Mouse (Mus musculus): ENCODE results near the gene Map4k2. TPM values are rescaled to one million over a fixed set of nuclear protein-coding genes. Genes with fewer than 3 reads are reported as not detected.

The Map4k2 gene
- polyA plus RNA-seq, 1 experiment from 2014 or later = 8.5 TPM

DNA sequence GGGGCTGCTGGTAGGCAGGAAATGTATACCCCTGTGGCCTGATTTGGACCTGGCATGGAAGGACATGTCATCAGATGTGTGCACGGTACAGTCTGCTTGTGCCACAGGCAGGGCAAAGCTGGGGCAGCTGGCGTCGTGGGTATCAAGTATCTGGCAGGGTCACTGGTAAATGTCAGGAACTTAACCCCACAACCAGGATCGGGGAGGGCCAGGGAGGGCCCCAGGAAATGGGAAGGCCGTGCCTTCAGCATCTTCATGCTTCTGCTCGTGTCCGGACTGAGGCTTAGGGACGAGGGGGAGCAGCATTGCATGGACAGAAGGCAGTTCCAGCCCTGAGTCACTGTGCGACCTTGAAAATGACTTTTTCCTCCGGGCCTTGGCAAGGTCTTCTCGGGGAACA lies 44.0 kb downstream of the Map4k2 start:
- no peak overlapping the region for H3K9ac ChIP-seq (ENCODE audit: low read depth, low read length)
- no peak overlapping the region for H3K4me3 ChIP-seq (ENCODE audit: low read depth, low read length)
- H3K36me3 ChIP-seq (ENCODE audit: control insufficient read depth, insufficient read depth, low read length) = no peaks in the 10 kb centered on the region
- DNase-seq (ENCODE audit: low spot score) = no peak
- no peak for ATAC-seq (ENCODE audit: low FRiP score)
- 81% methylated on average over 11 of the region's 11 CpGs for WGBS
- H3K27ac ChIP-seq (ENCODE audit: low read depth, low read length) = no peak overlapping the region
- no peaks in the 10 kb centered on the region for H3K9me3 ChIP-seq (ENCODE audit: control insufficient read depth, low read length)
- peaks cover 2% of the 10 kb centered on the region for H3K4me1 ChIP-seq (replicated peaks; ENCODE audit: control insufficient read depth, insufficient read depth, low read length)
- H3K27me3 ChIP-seq (ENCODE audit: control insufficient read depth, insufficient read depth, low read length) = no peaks in the 10 kb centered on the region
- no peak overlapping the region for H3K4me2 ChIP-seq (replicated peaks; ENCODE audit: low read depth, low read length)

GRCm38 (mm10) chr19:6385419-6385818 lies 44.5 kb downstream of the Map4k2 start:
- WGBS = 77% methylated on average over 5 of the region's 5 CpGs
- Histone ChIP-seq H3K27me3 (ENCODE audit: control insufficient read depth, insufficient read depth, low read length) (no peaks in the 10 kb centered on the region), H3K27ac (ENCODE audit: low read depth, low read length) (no peak overlapping the region), H3K9me3 (ENCODE audit: control insufficient read depth, low read length) (no peaks in the 10 kb centered on the region), H3K4me1 (replicated peaks; ENCODE audit: control insufficient read depth, insufficient read depth, low read length) (peaks cover 2% of the 10 kb centered on the region), H3K4me2 (replicated peaks; ENCODE audit: low read depth, low read length) (no peak overlapping the region), H3K9ac (ENCODE audit: low read depth, low read length) (no peak overlapping the region), H3K36me3 (ENCODE audit: control insufficient read depth, insufficient read depth, low read length) (no peaks in the 10 kb centered on the region), H3K4me3 (ENCODE audit: low read depth, low read length) (no peak overlapping the region)
- no peak for ATAC-seq (ENCODE audit: low FRiP score)
- no peak for DNase-seq (ENCODE audit: low spot score)

DNA sequence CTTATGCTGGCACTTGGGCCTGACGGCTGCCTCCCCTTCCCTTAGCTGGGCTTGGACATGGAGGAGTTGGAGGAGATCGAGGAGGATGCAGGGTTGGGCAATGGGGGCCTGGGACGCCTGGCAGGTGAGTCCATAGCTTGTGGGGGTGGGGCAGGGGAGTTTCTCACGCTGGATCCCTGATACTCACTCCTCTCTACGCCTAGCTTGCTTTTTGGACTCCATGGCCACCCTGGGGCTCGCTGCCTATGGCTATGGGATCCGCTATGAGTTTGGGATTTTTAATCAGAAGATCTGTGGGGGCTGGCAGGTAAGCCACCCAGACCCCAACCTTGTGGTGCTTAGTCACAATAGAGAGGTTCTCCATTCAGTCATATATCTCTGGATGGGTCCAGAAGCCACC lies 44.9 kb downstream of the Map4k2 start:
- Histone ChIP-seq H3K27ac (ENCODE audit: low read depth, low read length) (no peak overlapping the region), H3K36me3 (ENCODE audit: control insufficient read depth, insufficient read depth, low read length) (no peaks in the 10 kb centered on the region), H3K27me3 (ENCODE audit: control insufficient read depth, insufficient read depth, low read length) (no peaks in the 10 kb centered on the region), H3K4me2 (replicated peaks; ENCODE audit: low read depth, low read length) (no peak overlapping the region), H3K4me1 (replicated peaks; ENCODE audit: control insufficient read depth, insufficient read depth, low read length) (peaks cover 2% of the 10 kb centered on the region), H3K9me3 (ENCODE audit: control insufficient read depth, low read length) (no peaks in the 10 kb centered on the region), H3K4me3 (ENCODE audit: low read depth, low read length) (no peak overlapping the region), H3K9ac (ENCODE audit: low read depth, low read length) (no peak overlapping the region)
- no peak for ATAC-seq (ENCODE audit: low FRiP score)
- DNase-seq (ENCODE audit: low spot score) = no peak
- WGBS = 87% methylated on average over 7 of the region's 7 CpGs

- Histone ChIP-seq H3K4me2 (replicated peaks; ENCODE audit: low read depth, low read length) (no peak overlapping the region), H3K4me1 (replicated peaks; ENCODE audit: control insufficient read depth, insufficient read depth, low read length) (peaks cover 2% of the 10 kb centered on the region), H3K36me3 (ENCODE audit: control insufficient read depth, insufficient read depth, low read length) (no peaks in the 10 kb centered on the region), H3K27ac (ENCODE audit: low read depth, low read length) (no peak overlapping the region), H3K9me3 (ENCODE audit: control insufficient read depth, low read length) (no peaks in the 10 kb centered on the region), H3K9ac (ENCODE audit: low read depth, low read length) (no peak overlapping the region), H3K4me3 (ENCODE audit: low read depth, low read length) (no peak overlapping the region), H3K27me3 (ENCODE audit: control insufficient read depth, insufficient read depth, low read length) (no peaks in the 10 kb centered on the region)
- DNase-seq (ENCODE audit: low spot score) (no peak), ATAC-seq (ENCODE audit: low FRiP score) (no peak)
- WGBS = 63% methylated on average over 9 of the region's 9 CpGs
Observed at GRCm38 (mm10) chr19:6386234-6386633, 45.3 kb downstream of the Map4k2 start.

GRCm38 (mm10) chr19:6388006-6388405 lies 47.1 kb downstream of the Map4k2 start:
- H3K4me3 ChIP-seq (ENCODE audit: low read depth, low read length) = no peak overlapping the region
- no peak for DNase-seq (ENCODE audit: low spot score)
- WGBS = 81% methylated on average over 13 of the region's 13 CpGs
- no peak overlapping the region for H3K9ac ChIP-seq (ENCODE audit: low read depth, low read length)
- peaks cover 2% of the 10 kb centered on the region for H3K4me1 ChIP-seq (replicated peaks; ENCODE audit: control insufficient read depth, insufficient read depth, low read length)
- no peak overlapping the region for H3K4me2 ChIP-seq (replicated peaks; ENCODE audit: low read depth, low read length)
- H3K27ac ChIP-seq (ENCODE audit: low read depth, low read length) = no peak overlapping the region
- ATAC-seq (ENCODE audit: low FRiP score) = no peak
- H3K27me3 ChIP-seq (ENCODE audit: control insufficient read depth, insufficient read depth, low read length) = no peaks in the 10 kb centered on the region
- H3K9me3 ChIP-seq (ENCODE audit: control insufficient read depth, low read length) = no peaks in the 10 kb centered on the region
- no peaks in the 10 kb centered on the region for H3K36me3 ChIP-seq (ENCODE audit: control insufficient read depth, insufficient read depth, low read length)

GRCm38 (mm10) chr19:6389803-6390202 lies 48.9 kb downstream of the Map4k2 start:
- ATAC-seq (ENCODE audit: low FRiP score) (no peak), DNase-seq (ENCODE audit: low spot score) (no peak)
- H3K27me3 ChIP-seq (ENCODE audit: control insufficient read depth, insufficient read depth, low read length) = no peaks in the 10 kb centered on the region
- H3K36me3 ChIP-seq (ENCODE audit: control insufficient read depth, insufficient read depth, low read length) = no peaks in the 10 kb centered on the region
- no peaks in the 10 kb centered on the region for H3K9me3 ChIP-seq (ENCODE audit: control insufficient read depth, low read length)
- 8% methylated on average over 16 of the region's 16 CpGs for WGBS
- no peaks in the 10 kb centered on the region; the same call in 1 of the 2 replicates for H3K4me1 ChIP-seq (replicated peaks; ENCODE audit: control insufficient read depth, insufficient read depth, low read length)
- H3K4me3 ChIP-seq (ENCODE audit: low read depth, low read length) = peak overlapping the region; percentile 9; the same call in 1 of the 2 replicates
- H3K9ac ChIP-seq (ENCODE audit: low read depth, low read length) = peak overlapping the region; percentile 17; the same call in 1 of the 2 replicates
- H3K27ac ChIP-seq (ENCODE audit: low read depth, low read length) = no peak overlapping the region
- peak overlapping the region; percentile 32 for H3K4me2 ChIP-seq (replicated peaks; ENCODE audit: low read depth, low read length)

- WGBS = 57% methylated on average over 6 of the region's 6 CpGs
- Histone ChIP-seq H3K36me3 (ENCODE audit: control insufficient read depth, insufficient read depth, low read length) (no peaks in the 10 kb centered on the region), H3K4me1 (replicated peaks; ENCODE audit: control insufficient read depth, insufficient read depth, low read length) (no peaks in the 10 kb centered on the region; the same call in 1 of the 2 replicates), H3K27ac (ENCODE audit: low read depth, low read length) (no peak overlapping the region), H3K4me3 (ENCODE audit: low read depth, low read length) (no peak overlapping the region), H3K9ac (ENCODE audit: low read depth, low read length) (no peak overlapping the region), H3K9me3 (ENCODE audit: control insufficient read depth, low read length) (no peaks in the 10 kb centered on the region), H3K27me3 (ENCODE audit: control insufficient read depth, insufficient read depth, low read length) (no peaks in the 10 kb centered on the region), H3K4me2 (replicated peaks; ENCODE audit: low read depth, low read length) (no peak overlapping the region)
- DNase-seq (ENCODE audit: low spot score) (no peak), ATAC-seq (ENCODE audit: low FRiP score) (no peak)
Observed at GRCm38 (mm10) chr19:6390251-6390650, 49.3 kb downstream of the Map4k2 start.

GRCm38 (mm10) chr19:6392743-6393393 lies 51.9 kb downstream of the Map4k2 start:
- Histone ChIP-seq H3K36me3 (ENCODE audit: control insufficient read depth, insufficient read depth, low read length) (no peaks in the 10 kb centered on the region), H3K4me2 (replicated peaks; ENCODE audit: low read depth, low read length) (no peak overlapping the region), H3K27me3 (ENCODE audit: control insufficient read depth, insufficient read depth, low read length) (no peaks in the 10 kb centered on the region), H3K4me3 (ENCODE audit: low read depth, low read length) (no peak overlapping the region), H3K4me1 (replicated peaks; ENCODE audit: control insufficient read depth, insufficient read depth, low read length) (no peaks in the 10 kb centered on the region; the same call in 1 of the 2 replicates), H3K27ac (ENCODE audit: low read depth, low read length) (no peak overlapping the region), H3K9ac (ENCODE audit: low read depth, low read length) (no peak overlapping the region), H3K9me3 (ENCODE audit: control insufficient read depth, low read length) (no peaks in the 10 kb centered on the region)
- ATAC-seq (ENCODE audit: low FRiP score) = no peak
- no peak for DNase-seq (ENCODE audit: low spot score)
- WGBS = 96% methylated on average over 14 of the region's 14 CpGs

GRCm38 (mm10) chr19:6393637-6394036 lies 52.7 kb downstream of the Map4k2 start:
- H3K4me1 ChIP-seq (replicated peaks; ENCODE audit: control insufficient read depth, insufficient read depth, low read length) = peaks cover 1% of the 10 kb centered on the region; the same call in 1 of the 2 replicates
- no peak for ATAC-seq (ENCODE audit: low FRiP score)
- no peaks in the 10 kb centered on the region for H3K36me3 ChIP-seq (ENCODE audit: control insufficient read depth, insufficient read depth, low read length)
- no peaks in the 10 kb centered on the region for H3K9me3 ChIP-seq (ENCODE audit: control insufficient read depth, low read length)
- H3K4me3 ChIP-seq (ENCODE audit: low read depth, low read length) = no peak overlapping the region
- no peaks in the 10 kb centered on the region for H3K27me3 ChIP-seq (ENCODE audit: control insufficient read depth, insufficient read depth, low read length)
- WGBS = 92% methylated on average over 16 of the region's 16 CpGs
- no peak overlapping the region for H3K9ac ChIP-seq (ENCODE audit: low read depth, low read length)
- no peak for DNase-seq (ENCODE audit: low spot score)
- no peak overlapping the region for H3K27ac ChIP-seq (ENCODE audit: low read depth, low read length)
- no peak overlapping the region for H3K4me2 ChIP-seq (replicated peaks; ENCODE audit: low read depth, low read length)
